Mouse (Mus musculus) forebrain, embryonic 12.5 days (tissue): ENCODE data around the gene Catsper4. TPM values are rescaled to one million over a fixed set of nuclear protein-coding genes. Genes with fewer than 3 reads are reported as not detected.
"Not testable (repeated sequence)": the region's sequence is repeated elsewhere in the genome, so short reads cannot be mapped to it uniquely, and the experiment has no call there.

ENCODE experiments used
- ATAC-seq: fragments of 200-750 bp; cut with Nextera tagmentation; 2 replicates; pipeline ENCODE4 v1.8.0; 2017; ENCODE audit warnings: moderate TSS enrichment; ENCODE audit not compliant: low FRiP score
- H3K27ac ChIP-seq: fragments of 300-500 bp; sonication (generic); 2 replicates; pipeline ENCODE4 v1.5.1; 2016; ENCODE audit warnings: mild to moderate bottlenecking
- H3K27me3 ChIP-seq: fragments of 300-500 bp; sonication (generic); 2 replicates; pipeline ENCODE4 v1.6.1; 2016; ENCODE audit warnings: mild to moderate bottlenecking
- H3K36me3 ChIP-seq: fragments of 300-500 bp; sonication (generic); replicated peaks from 2 replicates; pipeline ENCODE4 v1.6.1; 2016; ENCODE audit warnings: mild to moderate bottlenecking
- H3K4me1 ChIP-seq: fragments of 300-500 bp; sonication (generic); 2 replicates; pipeline ENCODE4 v1.6.1; 2016
- H3K4me2 ChIP-seq: fragments of 300-500 bp; sonication (generic); 2 replicates; pipeline ENCODE4 v1.6.1; 2016; ENCODE audit warnings: mild to moderate bottlenecking, moderate library complexity
- H3K4me3 ChIP-seq: fragments of 300-500 bp; sonication (generic); replicated peaks from 2 replicates; pipeline ENCODE4 v1.5.1; 2016; ENCODE audit warnings: mild to moderate bottlenecking
- H3K9ac ChIP-seq: fragments of 300-500 bp; sonication (generic); 2 replicates; pipeline ENCODE4 v1.6.1; 2016; ENCODE audit warnings: mild to moderate bottlenecking
- H3K9me3 ChIP-seq: fragments of 300-500 bp; sonication (generic); 2 replicates; pipeline ENCODE4 v1.6.1; 2016
- WGBS: fragments of 180-500 bp; shearing (Covaris S2); methylation state at CpG from one replicate; pipeline ENCODE4 v1.1.7; 2016; 5-methylcytosine and 5-hydroxymethylcytosine counted together
- polyA plus RNA-seq: library from polyadenylated mRNA; unstranded; fragments of >200 nt; fragmentation: Nextera tagmentation; extraction: Ambion mirVana; gene quantifications from 2 replicates; pipeline ENCODE4 v1.2.1, GENCODE M21; 2016

Catsper4 gene
- polyA plus RNA-seq, result not detected in 2 replicates

- WGBS, result 78% methylated on average over 8 of the region's 8 CpGs
Observed at GRCm38 (mm10) chr4:134227194-134227593, at the start of gene Catsper4. Catsper4 (minus strand) TSS chr4:134227383.

DNA sequence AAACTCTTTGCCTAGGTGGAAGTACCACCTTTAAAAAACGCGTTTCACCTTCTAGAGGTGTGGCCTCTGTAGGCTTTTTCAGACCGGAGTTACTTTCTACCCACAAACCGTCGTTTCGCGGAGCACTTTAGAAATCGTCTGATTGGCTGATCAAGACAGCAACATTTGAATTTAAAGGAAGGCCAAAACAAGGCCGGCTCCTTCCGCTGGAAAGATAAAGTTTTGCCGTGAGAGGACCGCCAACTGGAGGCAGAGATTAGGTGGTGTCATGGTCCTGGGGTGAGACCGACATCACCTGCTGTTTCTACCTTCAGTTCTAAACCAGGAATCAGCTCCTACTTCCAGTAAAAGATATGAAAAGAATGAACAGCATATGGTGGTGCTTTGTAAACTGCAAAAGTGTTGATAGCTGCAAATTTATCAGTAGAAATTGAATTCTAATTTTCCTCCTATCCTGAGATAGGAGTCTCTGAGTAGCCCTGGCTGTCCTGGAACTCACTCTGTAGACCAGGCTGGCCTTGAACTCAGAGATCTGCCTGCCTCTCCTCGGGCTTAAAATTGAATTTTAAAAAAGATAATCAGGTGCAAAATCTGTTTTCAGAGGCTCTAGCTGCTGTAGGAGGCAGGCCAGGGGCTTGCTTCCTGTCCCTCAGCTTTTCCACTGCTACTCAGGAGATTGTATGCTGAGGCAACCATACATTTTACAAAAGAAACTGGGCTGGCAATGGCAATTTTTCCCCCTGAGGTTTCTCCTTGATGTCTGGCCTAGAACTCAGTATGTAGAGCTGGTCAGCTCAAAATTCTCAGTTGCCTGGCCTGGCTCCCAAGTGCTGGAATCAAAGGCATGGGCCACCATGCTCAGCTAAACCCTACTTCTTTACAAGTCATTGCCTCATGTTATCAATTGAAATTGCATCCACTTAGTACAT, 46.5 kb upstream of the Catsper4 start:
- no peak overlapping the region for H3K4me3 ChIP-seq
- 7% methylated on average over 14 of the region's 14 CpGs for WGBS
- no peak for ATAC-seq

More at GRCm38 (mm10) chr4:134227194-134227593, at the start of gene Catsper4:
- H3K27me3 ChIP-seq, result 0 out of 2 replicates have a peak, but pooled peaks cover 3% of the 10 kb centered on the region
- no peaks in the 10 kb centered on the region for H3K36me3 ChIP-seq
- H3K4me3 ChIP-seq, result no peak within 1 kb of the TSS
- no peaks in the 10 kb centered on the region for H3K9me3 ChIP-seq
- H3K27ac ChIP-seq, result no peak within 1 kb of the TSS
- no peaks in the 10 kb centered on the region for H3K4me1 ChIP-seq
- H3K4me2 ChIP-seq, result no peak within 1 kb of the TSS
- ATAC-seq, result no peak
- no peak within 1 kb of the TSS for H3K9ac ChIP-seq

GRCm38 (mm10) chr4:134272731-134273416, 45.7 kb upstream of the Catsper4 start:
- H3K27ac ChIP-seq, result no peak overlapping the region
- H3K9ac ChIP-seq, result no peak overlapping the region
- H3K4me1 ChIP-seq, result no peaks in the 10 kb centered on the region
- H3K36me3 ChIP-seq, result peaks cover 24% of the 10 kb centered on the region
- no peaks in the 10 kb centered on the region for H3K27me3 ChIP-seq
- ATAC-seq, result no peak
- no peaks in the 10 kb centered on the region for H3K9me3 ChIP-seq
- H3K4me3 ChIP-seq, result no peak overlapping the region
- H3K4me2 ChIP-seq, result peak overlapping the region; percentile 21; the same call in 1 of the 2 replicates
- 37% methylated on average over 12 of the region's 13 CpGs for WGBS

More for the DNA sequence above, 46.5 kb upstream of the Catsper4 start:
- no peak overlapping the region for H3K27ac ChIP-seq
- H3K9ac ChIP-seq, result no peak overlapping the region
- peak overlapping the region; percentile 21; the same call in 1 of the 2 replicates for H3K4me2 ChIP-seq
- H3K4me1 ChIP-seq, result no peaks in the 10 kb centered on the region
- H3K27me3 ChIP-seq, result no peaks in the 10 kb centered on the region
- no peaks in the 10 kb centered on the region for H3K9me3 ChIP-seq
- peaks cover 31% of the 10 kb centered on the region for H3K36me3 ChIP-seq

- H3K27me3 ChIP-seq, result no peaks in the 10 kb centered on the region
- peaks cover 15% of the 10 kb centered on the region for H3K36me3 ChIP-seq
- H3K9me3 ChIP-seq, result no peaks in the 10 kb centered on the region
- no peak for ATAC-seq
- H3K9ac ChIP-seq, result no peak overlapping the region
- H3K27ac ChIP-seq, result no peak overlapping the region
- 85% methylated on average over 7 of the region's 7 CpGs for WGBS
- H3K4me3 ChIP-seq, result no peak overlapping the region
- no peak overlapping the region for H3K4me2 ChIP-seq
- H3K4me1 ChIP-seq, result no peaks in the 10 kb centered on the region
Observed at GRCm38 (mm10) chr4:134271979-134272378, 44.8 kb upstream of the Catsper4 start.

DNA sequence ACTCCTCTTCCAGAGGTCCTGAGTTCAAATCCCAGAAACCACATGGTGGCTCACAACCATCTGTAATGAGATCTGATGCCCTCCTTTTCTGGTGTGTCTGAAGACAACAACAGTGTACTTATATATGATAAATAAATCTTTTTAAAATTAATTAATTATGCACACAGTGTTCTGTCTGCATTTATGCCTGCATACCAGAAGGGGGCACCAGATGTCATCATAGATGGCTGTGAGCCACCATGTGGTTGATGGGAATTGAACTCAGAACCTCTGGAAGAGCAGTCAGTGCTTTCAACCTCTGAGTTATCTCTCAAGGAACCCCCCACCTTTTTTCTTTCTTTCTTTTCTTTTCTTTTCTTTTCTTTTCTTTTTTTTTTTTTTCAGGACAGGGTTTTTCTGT, 42.4 kb upstream of the Catsper4 start:
- ATAC-seq, H3K27me3 ChIP-seq, H3K4me3 ChIP-seq: not testable (repeated sequence)

GRCm38 (mm10) chr4:134268102-134268655, 41.0 kb upstream of the Catsper4 start:
- Histone ChIP-seq H3K9me3 (no peaks in the 10 kb centered on the region), H3K9ac (no peak overlapping the region), H3K36me3 (no peaks in the 10 kb centered on the region), H3K27me3 (no peaks in the 10 kb centered on the region), H3K4me3 (no peak overlapping the region), H3K27ac (no peak overlapping the region), H3K4me2 (no peak overlapping the region), H3K4me1 (no peaks in the 10 kb centered on the region)
- WGBS, result 88% methylated on average over 19 of the region's 19 CpGs
- no peak for ATAC-seq

More for the DNA sequence above, 42.4 kb upstream of the Catsper4 start:
- not testable (repeated sequence) for H3K36me3 ChIP-seq, H3K4me2 ChIP-seq, H3K4me1 ChIP-seq, H3K27ac ChIP-seq, H3K9me3 ChIP-seq, H3K9ac ChIP-seq

DNA sequence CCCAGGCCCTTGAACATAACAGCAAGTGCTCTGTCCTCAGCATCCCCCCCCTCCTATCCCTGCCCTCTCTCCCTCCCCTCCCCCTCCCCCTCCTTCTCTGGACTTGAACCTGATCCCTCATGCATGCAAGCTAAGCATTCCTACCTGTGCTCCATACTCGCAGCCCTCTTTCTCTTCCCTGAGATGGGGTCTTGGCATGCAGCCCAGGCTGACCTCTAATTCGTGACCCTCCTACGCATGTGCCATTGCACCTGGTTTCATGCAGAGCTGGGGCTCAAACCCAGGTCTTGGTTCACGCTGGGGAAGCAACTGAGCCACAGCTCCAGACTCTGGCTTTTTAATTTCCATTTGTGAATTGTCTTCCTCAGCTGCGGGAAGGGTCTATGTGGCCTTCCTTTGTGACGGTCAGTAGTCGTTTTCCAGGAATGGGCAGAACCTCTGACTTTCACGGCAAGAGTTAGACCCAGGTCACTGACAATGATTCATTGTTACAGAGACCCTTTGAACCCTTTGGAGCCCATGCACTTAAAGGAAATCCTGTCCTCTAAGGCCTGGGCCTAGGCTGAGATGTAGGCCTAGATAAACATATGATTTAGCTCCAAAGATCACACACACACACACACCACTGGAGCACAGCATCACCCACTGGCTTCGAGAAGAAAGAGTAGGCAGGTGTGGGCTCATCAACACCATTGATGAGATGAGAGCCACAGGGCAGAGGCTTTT, 38.8 kb upstream of the Catsper4 start:
- ATAC-seq, result no peak
- Histone ChIP-seq H3K4me2 (no peak overlapping the region), H3K36me3 (no peaks in the 10 kb centered on the region), H3K9me3 (no peaks in the 10 kb centered on the region), H3K4me1 (no peaks in the 10 kb centered on the region), H3K9ac (no peak overlapping the region), H3K4me3 (no peak overlapping the region), H3K27ac (no peak overlapping the region), H3K27me3 (no peaks in the 10 kb centered on the region)
- 71% methylated on average over 9 of the region's 9 CpGs for WGBS

- H3K4me2 ChIP-seq, result no peak overlapping the region
- no peak for ATAC-seq
- H3K27ac ChIP-seq, result no peak overlapping the region
- H3K4me1 ChIP-seq, result no peaks in the 10 kb centered on the region
- H3K9ac ChIP-seq, result no peak overlapping the region
- WGBS, result 41% methylated on average over 6 of the region's 6 CpGs
- H3K27me3 ChIP-seq, result no peaks in the 10 kb centered on the region
- no peak overlapping the region for H3K4me3 ChIP-seq
- no peaks in the 10 kb centered on the region for H3K9me3 ChIP-seq
- H3K36me3 ChIP-seq, result no peaks in the 10 kb centered on the region
Observed at GRCm38 (mm10) chr4:134263191-134263590, 36.0 kb upstream of the Catsper4 start.

- peaks cover 36% of the 10 kb centered on the region for H3K27me3 ChIP-seq
- no peak overlapping the region for H3K9ac ChIP-seq
- no peaks in the 10 kb centered on the region for H3K36me3 ChIP-seq
- peaks cover 43% of the 10 kb centered on the region for H3K4me1 ChIP-seq
- no peaks in the 10 kb centered on the region for H3K9me3 ChIP-seq
- WGBS, result 69% methylated on average over 11 of the region's 11 CpGs
- H3K4me2 ChIP-seq, result no peak overlapping the region
- ATAC-seq, result no peak
- no peak overlapping the region for H3K4me3 ChIP-seq
- no peak overlapping the region for H3K27ac ChIP-seq
Observed at GRCm38 (mm10) chr4:134258354-134258753, 31.2 kb upstream of the Catsper4 start.

DNA sequence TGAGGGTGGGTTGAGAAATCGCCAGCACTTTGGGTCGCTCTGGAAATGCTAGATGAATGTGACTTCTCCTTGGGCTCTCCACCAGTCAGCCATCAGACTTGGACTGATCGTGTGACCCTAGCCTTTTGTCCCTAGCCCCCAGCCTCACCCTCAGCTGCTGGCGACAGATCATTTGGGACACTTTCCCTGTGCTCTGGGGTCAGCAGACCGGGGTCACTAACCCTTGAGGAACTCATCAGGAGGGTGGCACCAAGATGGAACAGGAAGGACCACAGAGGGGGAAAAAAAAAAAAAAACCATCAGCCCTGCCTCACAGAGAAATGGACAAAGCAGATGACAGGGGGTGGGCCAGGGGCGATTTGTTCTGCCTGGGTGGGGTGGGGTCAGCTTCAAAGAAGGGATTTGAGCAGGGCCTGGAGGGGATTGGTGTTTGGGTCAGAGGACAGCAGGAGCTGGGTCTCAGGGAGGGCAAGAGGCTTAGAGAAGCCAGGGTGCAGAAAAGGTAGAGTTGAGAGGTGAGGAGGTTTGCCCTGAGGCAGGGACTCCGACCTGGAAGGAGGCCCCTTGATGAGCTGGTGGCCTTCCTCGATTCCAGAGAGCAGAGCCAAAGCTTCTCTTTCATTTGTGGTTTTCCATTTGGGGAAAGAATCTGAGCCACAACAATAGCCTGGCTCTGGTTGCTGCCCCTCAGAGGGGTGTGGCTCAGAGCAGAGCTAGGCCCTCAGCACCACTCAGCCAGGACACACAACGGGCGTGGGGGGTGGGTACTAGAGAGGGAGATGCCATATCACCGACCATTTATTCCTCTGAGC, 30.2 kb upstream of the Catsper4 start:
- no peak overlapping the region for H3K9ac ChIP-seq
- no peak overlapping the region for H3K27ac ChIP-seq
- no peak for ATAC-seq

GRCm38 (mm10) chr4:134256407-134257197, 29.4 kb upstream of the Catsper4 start:
- Histone ChIP-seq H3K4me1 (peaks cover 57% of the 10 kb centered on the region), H3K4me2 (no peak overlapping the region)
- no peak for ATAC-seq

More for the DNA sequence above, 30.2 kb upstream of the Catsper4 start:
- Histone ChIP-seq H3K27me3 (peaks cover 45% of the 10 kb centered on the region), H3K9me3 (no peaks in the 10 kb centered on the region), H3K36me3 (no peaks in the 10 kb centered on the region), H3K4me1 (peaks cover 49% of the 10 kb centered on the region), H3K4me2 (no peak overlapping the region), H3K4me3 (no peak overlapping the region)
- WGBS, result 6% methylated on average over 11 of the region's 11 CpGs

More at GRCm38 (mm10) chr4:134256407-134257197, 29.4 kb upstream of the Catsper4 start:
- 8% methylated on average over 19 of the region's 19 CpGs for WGBS
- Histone ChIP-seq H3K27me3 (peaks cover 53% of the 10 kb centered on the region), H3K4me3 (no peak overlapping the region), H3K9ac (no peak overlapping the region), H3K36me3 (no peaks in the 10 kb centered on the region), H3K9me3 (no peaks in the 10 kb centered on the region), H3K27ac (no peak overlapping the region)
